Mouse (Mus musculus): Measurements from ENCODE around the gene Id4. TPM values are rescaled to one million over a fixed set of nuclear protein-coding genes. Genes with fewer than 3 reads are reported as not detected.

Id4 gene
- polyA plus RNA-seq, 1 experiment from 2014 or later, result 16.5 TPM

DNA sequence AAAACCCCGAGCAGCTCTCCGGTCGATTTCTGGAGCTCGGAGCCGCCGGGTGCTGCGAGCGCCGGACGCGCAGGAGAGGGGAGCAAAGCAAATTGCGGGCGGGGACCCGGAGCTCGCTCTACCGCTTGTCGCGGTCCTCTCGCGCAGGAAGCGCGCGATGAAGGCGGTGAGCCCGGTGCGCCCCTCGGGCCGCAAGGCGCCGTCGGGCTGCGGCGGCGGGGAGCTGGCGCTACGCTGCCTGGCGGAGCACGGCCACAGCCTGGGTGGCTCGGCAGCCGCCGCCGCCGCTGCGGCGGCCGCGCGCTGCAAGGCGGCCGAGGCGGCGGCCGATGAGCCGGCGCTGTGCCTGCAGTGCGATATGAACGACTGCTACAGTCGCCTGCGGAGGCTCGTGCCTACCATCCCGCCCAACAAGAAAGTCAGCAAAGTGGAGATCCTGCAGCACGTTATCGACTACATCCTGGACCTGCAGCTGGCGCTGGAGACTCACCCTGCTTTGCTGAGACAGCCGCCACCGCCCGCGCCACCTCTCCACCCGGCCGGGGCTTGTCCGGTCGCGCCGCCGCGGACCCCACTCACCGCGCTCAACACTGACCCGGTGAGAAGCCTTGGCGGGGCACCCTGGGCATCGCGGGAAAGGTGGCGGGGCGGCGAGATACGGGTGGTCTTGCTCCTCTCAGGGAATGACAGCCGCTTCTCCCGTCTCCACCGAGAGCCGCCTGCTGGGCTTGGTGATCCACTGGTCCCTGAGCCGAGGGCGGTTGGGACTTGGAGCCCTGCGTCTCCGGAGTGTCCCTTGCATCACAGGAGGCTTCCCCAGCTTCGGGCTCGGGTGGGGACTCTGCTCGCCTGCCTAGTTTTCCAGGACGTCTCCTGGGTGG lies 553 bp downstream of the Id4 start:
- peak; percentile 48; the same call in 1 of the 2 replicates for ATAC-seq (ENCODE audit: insufficient number of reproducible peaks, insufficient read depth, low FRiP score, low TSS enrichment, low read depth)
- WGBS, result under 1% methylated on average over 97 of the region's 98 CpGs
- no peaks in the 10 kb centered on the region for H3K36me3 ChIP-seq

GRCm38 (mm10) chr13:48262451-48262969 lies 1.5 kb downstream of the Id4 start:
- Histone ChIP-seq H3K4me2 (peak overlapping the region; percentile 90), H3K4me3 (peak overlapping the region; percentile 82), H3K27ac (peak overlapping the region; percentile 95), H3K9me3 (no peaks in the 10 kb centered on the region), H3K9ac (peak overlapping the region; percentile 93), H3K27me3 (no peaks in the 10 kb centered on the region), H3K4me1 (peaks cover 30% of the 10 kb centered on the region), H3K36me3 (no peaks in the 10 kb centered on the region)
- WGBS, result under 1% methylated on average over 25 of the region's 25 CpGs
- no peak for ATAC-seq (ENCODE audit: insufficient number of reproducible peaks, insufficient read depth, low FRiP score, low TSS enrichment, low read depth)

More for the DNA sequence above, 553 bp downstream of the Id4 start:
- Histone ChIP-seq H3K9me3 (no peaks in the 10 kb centered on the region), H3K9ac (peak overlapping the region; percentile 93), H3K4me1 (peaks cover 30% of the 10 kb centered on the region), H3K4me2 (peak overlapping the region; percentile 90), H3K27ac (peak overlapping the region; percentile 95), H3K4me3 (peak overlapping the region; percentile 82), H3K27me3 (no peaks in the 10 kb centered on the region)

DNA sequence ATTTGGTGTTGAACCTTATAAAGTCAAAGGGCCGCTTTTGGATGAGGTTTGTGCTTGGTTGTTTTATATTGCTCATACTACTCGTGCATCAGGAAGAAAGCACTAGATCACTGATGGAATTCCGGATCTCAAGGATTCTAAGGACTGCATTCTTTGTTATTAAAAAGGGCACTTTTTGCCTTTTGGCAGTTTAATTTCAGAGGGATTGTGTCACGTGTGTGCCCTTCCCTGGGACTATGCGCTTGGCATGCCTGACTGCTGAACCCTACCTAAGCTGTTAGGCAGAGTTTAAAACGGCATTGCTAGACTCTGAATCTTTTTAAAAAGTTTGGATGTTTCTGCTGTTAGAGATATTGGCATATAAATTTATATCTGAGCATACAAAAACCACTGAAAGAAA lies 4.0 kb downstream of the Id4 start:
- Histone ChIP-seq H3K4me1 (peaks cover 10% of the 10 kb centered on the region), H3K4me2 (peak overlapping the region; percentile 18), H3K4me3 (no peak overlapping the region), H3K36me3 (no peaks in the 10 kb centered on the region), H3K27me3 (peaks cover 4% of the 10 kb centered on the region; the same call in 1 of the 2 replicates), H3K9me3 (no peaks in the 10 kb centered on the region), H3K27ac (no peak overlapping the region), H3K9ac (no peak overlapping the region)
- no peak for ATAC-seq (ENCODE audit: insufficient number of reproducible peaks, insufficient read depth, low FRiP score, low TSS enrichment, low read depth)
- WGBS, result 68% methylated on average over 6 of the region's 6 CpGs

- H3K36me3 ChIP-seq, result no peaks in the 10 kb centered on the region
- H3K9me3 ChIP-seq, result no peaks in the 10 kb centered on the region
- H3K27ac ChIP-seq, result no peak overlapping the region
- peak overlapping the region; percentile 57; the same call in 1 of the 2 replicates for H3K9ac ChIP-seq
- H3K4me1 ChIP-seq, result peaks cover 8% of the 10 kb centered on the region; the same call in 1 of the 2 replicates
- peaks cover 4% of the 10 kb centered on the region; the same call in 1 of the 2 replicates for H3K27me3 ChIP-seq
- H3K4me3 ChIP-seq, result peak overlapping the region; percentile 38
- peak overlapping the region; percentile 64 for H3K4me2 ChIP-seq
- 7% methylated on average over 15 of the region's 15 CpGs for WGBS
- ATAC-seq (ENCODE audit: insufficient number of reproducible peaks, insufficient read depth, low FRiP score, low TSS enrichment, low read depth), result peak; percentile 74
Measured at GRCm38 (mm10) chr13:48273451-48274069, 12.5 kb downstream of the Id4 start.

DNA sequence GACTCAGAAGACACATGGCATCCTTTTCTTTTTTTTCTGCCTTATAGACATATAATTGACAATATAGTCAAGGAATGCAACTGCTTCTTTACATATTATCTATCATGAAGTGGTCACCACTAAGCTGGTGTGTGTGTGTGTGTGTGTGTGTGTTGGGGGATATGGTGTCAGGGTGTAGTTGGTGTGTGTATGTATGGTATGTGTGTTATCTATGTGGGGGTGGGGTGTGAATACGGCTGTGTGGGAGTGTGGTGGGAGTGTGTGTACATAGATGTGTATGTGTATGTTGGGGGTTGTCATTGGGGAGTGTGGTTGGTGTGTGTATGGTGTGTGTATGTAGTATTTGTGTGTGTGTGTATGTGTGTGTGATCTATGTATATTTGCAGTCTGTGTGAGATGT lies 13.1 kb downstream of the Id4 start:
- H3K4me1 ChIP-seq, result peaks cover 8% of the 10 kb centered on the region; the same call in 1 of the 2 replicates
- H3K27me3 ChIP-seq, result peaks cover under 1% of the 10 kb centered on the region; the same call in 1 of the 2 replicates
- no peak overlapping the region for H3K9ac ChIP-seq
- no peak overlapping the region for H3K4me3 ChIP-seq
- WGBS, result 83% methylated on average over 1 of the region's 1 CpGs
- no peaks in the 10 kb centered on the region for H3K36me3 ChIP-seq
- H3K27ac ChIP-seq, result no peak overlapping the region
- no peak for ATAC-seq (ENCODE audit: insufficient number of reproducible peaks, insufficient read depth, low FRiP score, low TSS enrichment, low read depth)
- no peak overlapping the region for H3K4me2 ChIP-seq
- no peaks in the 10 kb centered on the region for H3K9me3 ChIP-seq

- no peak overlapping the region for H3K9ac ChIP-seq
- peaks cover 8% of the 10 kb centered on the region; the same call in 1 of the 2 replicates for H3K4me1 ChIP-seq
- H3K27me3 ChIP-seq, result no peaks in the 10 kb centered on the region
- no peaks in the 10 kb centered on the region for H3K9me3 ChIP-seq
- no peak overlapping the region for H3K27ac ChIP-seq
- 82% methylated on average over 7 of the region's 7 CpGs for WGBS
- H3K36me3 ChIP-seq, result no peaks in the 10 kb centered on the region
- H3K4me3 ChIP-seq, result no peak overlapping the region
- no peak for ATAC-seq (ENCODE audit: insufficient number of reproducible peaks, insufficient read depth, low FRiP score, low TSS enrichment, low read depth)
- no peak overlapping the region for H3K4me2 ChIP-seq
Measured at GRCm38 (mm10) chr13:48276981-48277380, 16.0 kb downstream of the Id4 start.

- no peak overlapping the region for H3K27ac ChIP-seq
- no peak overlapping the region for H3K4me3 ChIP-seq
- H3K36me3 ChIP-seq, result no peaks in the 10 kb centered on the region
- H3K4me2 ChIP-seq, result no peak overlapping the region
- ATAC-seq (ENCODE audit: insufficient number of reproducible peaks, insufficient read depth, low FRiP score, low TSS enrichment, low read depth), result no peak
- no peaks in the 10 kb centered on the region for H3K27me3 ChIP-seq
- H3K9me3 ChIP-seq, result no peaks in the 10 kb centered on the region
- 62% methylated on average over 9 of the region's 9 CpGs for WGBS
- H3K9ac ChIP-seq, result no peak overlapping the region
- H3K4me1 ChIP-seq, result peaks cover 4% of the 10 kb centered on the region; the same call in 1 of the 2 replicates
Measured at GRCm38 (mm10) chr13:48284426-48284825, 23.4 kb downstream of the Id4 start.

DNA sequence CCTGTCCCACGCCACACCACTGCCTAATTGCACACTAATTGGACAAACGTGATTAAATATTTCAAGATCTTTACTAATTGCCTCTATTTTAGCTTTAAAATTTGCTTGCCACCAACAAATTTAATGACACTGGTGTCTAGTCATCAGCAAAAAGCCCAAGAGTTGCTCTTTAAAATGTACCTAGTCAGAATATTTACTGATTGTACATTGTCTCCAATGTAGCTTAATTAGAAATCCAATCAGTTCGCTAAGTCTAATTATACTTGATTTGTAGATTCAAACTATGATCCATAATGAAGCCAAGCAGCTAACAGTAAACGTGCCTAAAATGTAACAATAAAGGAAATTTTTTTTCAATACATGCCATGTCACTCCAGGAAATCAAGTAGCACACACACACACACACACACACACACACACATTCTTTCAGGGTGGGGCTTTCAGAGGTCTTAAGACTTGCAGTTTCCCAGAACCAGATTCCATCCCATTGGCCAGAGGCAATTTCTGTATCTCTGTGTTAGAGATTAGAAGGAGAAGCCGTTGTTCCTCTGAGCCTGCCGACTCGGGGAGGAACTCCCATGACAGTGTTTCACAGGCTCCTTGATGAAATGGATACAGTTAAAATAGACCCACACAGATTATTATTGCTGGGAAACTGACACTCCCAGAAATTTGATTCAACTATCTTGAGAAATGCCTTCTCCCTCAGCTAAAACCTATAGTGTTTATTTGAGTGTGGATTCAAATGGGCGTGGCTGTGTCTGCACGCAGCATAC lies 24.1 kb downstream of the Id4 start:
- no peaks in the 10 kb centered on the region for H3K36me3 ChIP-seq
- no peak overlapping the region for H3K4me3 ChIP-seq
- H3K4me1 ChIP-seq, result peaks cover 4% of the 10 kb centered on the region; the same call in 1 of the 2 replicates
- H3K9me3 ChIP-seq, result no peaks in the 10 kb centered on the region
- ATAC-seq (ENCODE audit: insufficient number of reproducible peaks, insufficient read depth, low FRiP score, low TSS enrichment, low read depth), result no peak
- no peaks in the 10 kb centered on the region for H3K27me3 ChIP-seq
- no peak overlapping the region for H3K4me2 ChIP-seq
- WGBS, result 50% methylated on average over 9 of the region's 9 CpGs
- no peak overlapping the region; the same call in 1 of the 2 replicates for H3K27ac ChIP-seq
- no peak overlapping the region for H3K9ac ChIP-seq

GRCm38 (mm10) chr13:48290427-48290826 lies 29.4 kb downstream of the Id4 start:
- H3K27ac ChIP-seq, result no peak overlapping the region
- ATAC-seq (ENCODE audit: insufficient number of reproducible peaks, insufficient read depth, low FRiP score, low TSS enrichment, low read depth), result no peak
- H3K9ac ChIP-seq, result no peak overlapping the region
- H3K9me3 ChIP-seq, result no peaks in the 10 kb centered on the region
- no peaks in the 10 kb centered on the region for H3K36me3 ChIP-seq
- peaks cover 4% of the 10 kb centered on the region; the same call in 1 of the 2 replicates for H3K4me1 ChIP-seq
- no peak overlapping the region for H3K4me2 ChIP-seq
- 53% methylated on average over 13 of the region's 13 CpGs for WGBS
- no peaks in the 10 kb centered on the region for H3K27me3 ChIP-seq
- no peak overlapping the region for H3K4me3 ChIP-seq

DNA sequence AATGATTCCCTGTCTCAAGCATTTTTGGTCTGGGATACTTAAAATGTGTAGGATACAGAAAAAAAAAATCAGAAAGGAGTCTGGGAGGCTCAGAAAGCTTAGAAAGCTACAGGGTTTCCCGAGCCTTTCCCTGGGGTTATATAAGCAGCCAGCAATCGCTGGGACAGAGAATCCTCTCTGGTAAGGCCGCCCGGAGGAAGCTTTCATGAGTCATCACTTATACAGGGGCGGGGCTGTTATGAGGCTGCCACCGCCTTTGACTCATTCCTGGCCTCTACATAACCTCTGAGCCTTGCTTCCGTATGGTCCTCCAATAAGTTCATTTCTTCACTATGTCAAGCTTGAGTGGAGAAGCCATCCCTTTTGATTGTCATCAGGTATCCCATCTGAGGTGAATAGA lies 53.5 kb downstream of the Id4 start:
- no peak overlapping the region for H3K9ac ChIP-seq
- H3K36me3 ChIP-seq, result no peaks in the 10 kb centered on the region
- no peak for ATAC-seq (ENCODE audit: insufficient number of reproducible peaks, insufficient read depth, low FRiP score, low TSS enrichment, low read depth)
- H3K4me2 ChIP-seq, result no peak overlapping the region
- H3K4me1 ChIP-seq, result peaks cover 14% of the 10 kb centered on the region
- H3K9me3 ChIP-seq, result no peaks in the 10 kb centered on the region
- no peak overlapping the region for H3K4me3 ChIP-seq
- 65% methylated on average over 7 of the region's 7 CpGs for WGBS
- no peaks in the 10 kb centered on the region for H3K27me3 ChIP-seq
- H3K27ac ChIP-seq, result no peak overlapping the region
